Mouse (Mus musculus) CD4-positive, CD25-positive, alpha-beta regulatory T cell, adult 4 months (primary cell): ENCODE measurements around the gene Gm5741. TPM values are rescaled to one million over a fixed set of nuclear protein-coding genes. Genes with fewer than 3 reads are reported as not detected.

Source experiments
- ATAC-seq: one replicate; pipeline ENCODE4 v1.8.0; 2017
- polyA plus RNA-seq, 2 experiments: library from polyadenylated mRNA; unstranded; fragments of 100-300 nt; shearing (Covaris generic); gene quantifications; one replicate each; pipeline ENCODE4 v1.2.1; 2017

Gm5741 gene
- polyA plus RNA-seq, 2 experiments from 2014 or later, result 1.1 to 3.6 TPM

DNA sequence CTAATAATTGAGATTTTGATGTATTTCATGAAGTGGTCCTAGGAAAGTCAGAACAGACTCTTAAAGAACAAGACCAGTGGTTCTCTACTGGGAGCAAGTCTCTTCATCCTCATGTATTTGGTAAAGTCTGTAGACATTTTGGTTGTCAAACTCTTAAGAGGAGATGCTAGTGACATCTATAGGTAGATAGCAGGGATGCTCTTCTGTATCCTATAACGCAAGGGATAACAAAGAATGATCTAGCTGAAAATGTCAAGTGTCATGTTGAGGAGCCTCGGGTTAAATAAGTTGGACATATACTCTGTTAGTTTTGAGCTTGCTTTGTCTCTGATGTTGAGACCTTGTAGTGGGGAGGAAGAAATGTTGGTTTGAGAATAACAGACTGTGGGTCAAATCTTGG lies 39.9 kb downstream of the Gm5741 start:
- no peak for ATAC-seq

GRCm38 (mm10) chr8:85027516-85027855 lies 40.3 kb downstream of the Gm5741 start:
- ATAC-seq, result no peak

DNA sequence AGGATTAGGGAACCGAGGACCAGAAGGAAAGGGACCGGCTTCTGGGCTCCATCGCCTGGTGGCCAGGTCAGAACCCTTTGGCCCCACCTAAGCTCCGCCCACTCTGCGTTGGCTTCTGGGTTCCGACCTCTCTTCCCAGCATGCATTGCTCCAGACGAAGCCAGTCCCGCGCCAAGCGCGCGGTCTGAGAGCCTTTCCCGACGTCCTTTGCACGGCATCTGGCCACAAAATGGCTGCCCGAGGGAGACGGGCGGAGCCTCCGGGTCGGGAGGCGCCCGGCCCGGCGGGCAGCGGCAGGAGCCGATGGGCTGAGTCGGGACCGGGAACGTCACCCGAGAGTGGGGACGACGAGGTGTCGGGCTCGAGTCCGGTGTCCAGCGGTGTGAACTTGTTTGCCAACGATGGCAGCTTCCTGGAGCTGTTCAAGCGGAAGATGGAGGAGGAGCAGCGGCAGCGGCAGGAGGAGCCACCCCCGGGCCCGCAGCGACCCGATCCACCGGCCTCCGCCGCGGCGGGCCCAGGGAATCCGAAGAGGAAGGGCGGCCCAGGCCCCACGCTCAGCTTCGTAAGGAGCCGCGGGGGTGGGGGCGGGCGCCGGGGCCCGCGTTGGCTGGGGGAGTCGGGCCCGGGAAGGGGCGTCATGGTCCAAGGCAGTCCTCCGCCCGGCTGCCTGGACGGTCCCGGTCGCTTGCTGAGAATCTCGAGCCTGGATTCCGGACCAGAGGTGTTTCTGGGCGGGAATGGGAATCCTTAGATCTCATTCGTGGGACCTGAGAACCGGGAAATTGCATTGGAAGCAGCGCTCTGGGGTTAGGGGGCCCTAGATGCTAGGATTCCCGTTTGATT lies 40.9 kb downstream of the Gm5741 start, which contains the start of gene Trir:
Gene Trir, plus strand, starts transcription at position 154 of the 846 bp plus-strand sequence.
- peak; percentile 59 for ATAC-seq

GRCm38 (mm10) chr8:85025098-85025932 lies 42.5 kb downstream of the Gm5741 start, which contains the start of gene Asna1:
Gene Asna1 (minus strand): TSS chr8:85025281.
- ATAC-seq, result peak; percentile 95

DNA sequence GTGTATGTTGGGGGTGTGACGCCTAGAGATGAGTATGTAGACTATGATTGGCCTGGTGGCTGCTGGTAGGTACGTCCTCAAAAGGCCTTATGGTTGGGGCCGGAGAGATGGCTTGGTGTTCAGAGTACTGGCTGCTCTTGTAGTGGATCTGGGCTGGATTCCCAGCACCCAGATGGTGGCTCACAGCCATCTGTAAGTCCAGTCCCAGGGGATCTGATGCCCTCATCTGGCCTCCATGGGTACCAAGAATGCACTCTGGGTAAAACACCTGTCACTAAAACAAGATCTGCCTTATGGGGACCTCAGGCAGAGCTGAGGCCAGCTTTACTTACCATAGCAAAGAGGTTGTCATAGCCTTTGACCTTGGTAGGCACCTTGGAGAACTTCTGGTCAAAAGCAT lies 43.9 kb downstream of the Gm5741 start:
- ATAC-seq, result no peak

DNA sequence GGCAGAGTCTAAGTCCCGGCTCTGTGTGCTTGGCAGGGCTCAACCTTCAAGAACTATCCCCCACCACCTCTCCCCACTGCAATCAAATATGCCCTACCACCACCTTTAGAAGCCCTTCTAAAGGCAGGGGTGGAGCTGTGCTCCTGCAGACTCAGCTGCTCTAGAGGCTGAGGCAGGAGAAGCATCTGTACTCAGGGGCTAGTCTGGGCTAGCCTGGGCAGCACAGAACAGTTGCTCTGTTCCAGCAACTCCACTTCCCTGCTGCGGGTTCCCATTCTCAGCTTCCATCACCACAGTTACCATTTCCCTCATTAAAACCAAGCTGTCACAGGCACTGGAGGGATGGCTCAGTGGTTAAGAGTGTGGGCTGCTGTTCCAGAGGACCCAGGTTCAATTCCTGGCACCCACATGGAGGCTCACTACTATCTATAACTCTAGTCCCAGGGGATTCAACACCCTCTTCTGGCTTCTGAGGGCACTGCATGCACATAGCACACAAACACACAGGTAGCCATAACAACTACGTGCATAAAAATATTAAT lies 46.2 kb downstream of the Gm5741 start:
- ATAC-seq, result no peak

Other genes starting within 250 kb of the Gm5741 start
- gene Dand5, start 245.2 kb downstream of the Gm5741 start, polyA plus RNA-seq, result 1 to 10 TPM; 4.9 to 7.6 TPM
- gene Gadd45gip1, start 236.5 kb downstream of the Gm5741 start, polyA plus RNA-seq, result 10 to 100 TPM; 14.3 to 16.4 TPM
- 100 to 1,000 TPM; 139 to 160 TPM for gene Rad23a, start 227.3 kb downstream of the Gm5741 start, polyA plus RNA-seq
- 100 to 1,000 TPM; 250 to 281 TPM for gene Calr, start 221.0 kb downstream of the Gm5741 start, polyA plus RNA-seq
- gene Farsa, start 211.0 kb downstream of the Gm5741 start, polyA plus RNA-seq, result 100 to 1,000 TPM in 1 of 2 experiments, 10 to 100 TPM in 1; 67.4 to 122 TPM
- gene Syce2, start 195.9 kb downstream of the Gm5741 start, polyA plus RNA-seq, result 1 to 10 TPM; 6.5 to 9.0 TPM
- 10 to 100 TPM; 21.5 to 32.7 TPM for gene Gcdh, start 174.1 kb downstream of the Gm5741 start, polyA plus RNA-seq
- under 1 TPM in 1 of 2 experiments, not detected in 1; 0.22 TPM for gene Klf1, start 166.1 kb downstream of the Gm5741 start, polyA plus RNA-seq
- gene Dnase2a, start 159.4 kb downstream of the Gm5741 start, polyA plus RNA-seq, result 10 to 100 TPM; 25.7 to 29.7 TPM
- 1 to 10 TPM; 1.2 to 1.3 TPM for gene Mast1, start 130.6 kb downstream of the Gm5741 start, polyA plus RNA-seq
- not detected for gene Rtbdn, start 121.0 kb downstream of the Gm5741 start, polyA plus RNA-seq
- not detected for gene Gm49661, start 98.5 kb downstream of the Gm5741 start, polyA plus RNA-seq
- gene Prdx2, start 98.4 kb downstream of the Gm5741 start, polyA plus RNA-seq, result 100 to 1,000 TPM; 213 to 298 TPM
- 100 to 1,000 TPM in 1 of 2 experiments, 10 to 100 TPM in 1; 78.9 to 109 TPM for gene Rnaseh2a, start 98.2 kb downstream of the Gm5741 start, polyA plus RNA-seq
- gene Junb, start 89.3 kb downstream of the Gm5741 start, polyA plus RNA-seq, result 10 to 100 TPM; 18.9 to 29.4 TPM
- gene Hook2, start 77.4 kb downstream of the Gm5741 start, polyA plus RNA-seq, result 1 to 10 TPM; 4.2 to 5.6 TPM
- not detected for gene Best2, start 53.5 kb downstream of the Gm5741 start, polyA plus RNA-seq
- 10 to 100 TPM; 53.8 to 73.8 TPM for gene Asna1, start 42.7 kb downstream of the Gm5741 start, polyA plus RNA-seq
- gene Trir, start 41.2 kb downstream of the Gm5741 start, polyA plus RNA-seq, result 10 to 100 TPM; 15.5 to 28.1 TPM
- 10 to 100 TPM; 15.0 to 30.1 TPM for gene Tnpo2, start 31.1 kb downstream of the Gm5741 start, polyA plus RNA-seq
- gene Fbxw9, start 7.9 kb downstream of the Gm5741 start, polyA plus RNA-seq, result 1 to 10 TPM; 3.2 to 4.9 TPM
- 10 to 100 TPM; 42.7 to 45.0 TPM for gene Dhps, start 3.8 kb upstream of the Gm5741 start, polyA plus RNA-seq
- gene Wdr83os, start 12.8 kb upstream of the Gm5741 start, polyA plus RNA-seq, result 100 to 1,000 TPM; 130 to 136 TPM
- gene Wdr83, start 13.3 kb upstream of the Gm5741 start, polyA plus RNA-seq, result 10 to 100 TPM; 41.0 to 56.0 TPM
- gene Man2b1, start 15.3 kb upstream of the Gm5741 start, polyA plus RNA-seq, result 100 to 1,000 TPM in 1 of 2 experiments, 10 to 100 TPM in 1; 98.3 to 117 TPM
- not detected for gene Zfp791, start 55.1 kb upstream of the Gm5741 start, polyA plus RNA-seq
- gene Cks1brt, start 83.9 kb upstream of the Gm5741 start, polyA plus RNA-seq, result not detected
- gene Olfr371, start 158.0 kb upstream of the Gm5741 start, polyA plus RNA-seq, result not detected
- 10 to 100 TPM; 32.6 to 34.9 TPM for gene Orc6, start 231.7 kb upstream of the Gm5741 start, polyA plus RNA-seq
- gene Vps35, start 231.8 kb upstream of the Gm5741 start, polyA plus RNA-seq, result 100 to 1,000 TPM in 1 of 2 experiments, 10 to 100 TPM in 1; 98.5 to 119 TPM